Mouse (Mus musculus) stomach, postnatal 0 days (tissue): ENCODE measurements around the gene Pnkp. TPM values are rescaled to one million over a fixed set of nuclear protein-coding genes. Genes with fewer than 3 reads are reported as not detected.

Experiments used
- ATAC-seq: fragments of 200-750 bp; cut with Nextera tagmentation; 2 replicates; pipeline ENCODE4 v1.8.0; 2017; ENCODE audit not compliant: low FRiP score, low TSS enrichment
- DNase-seq: peaks from one replicate; pipeline ENCODE4 v3.0.0-alpha.2; 2016; ENCODE audit warnings: low spot score
- H3K27ac ChIP-seq: fragments of 300-500 bp; sonication (generic); replicated peaks from 2 replicates; pipeline ENCODE4 v1.5.1; 2014; ENCODE audit warnings: mild to moderate bottlenecking, control low read depth
- H3K27me3 ChIP-seq: fragments of 300-500 bp; sonication (generic); 2 replicates; pipeline ENCODE4 v1.6.1; 2014; ENCODE audit warnings: low read length; ENCODE audit not compliant: control insufficient read depth, insufficient read depth
- H3K36me3 ChIP-seq: fragments of 300-500 bp; sonication (generic); 2 replicates; pipeline ENCODE4 v1.6.1; 2014; ENCODE audit warnings: low read length, mixed read lengths; ENCODE audit not compliant: control insufficient read depth, insufficient read depth
- H3K4me1 ChIP-seq: fragments of 300-500 bp; sonication (generic); replicated peaks from 2 replicates; pipeline ENCODE4 v1.6.1; 2014; ENCODE audit warnings: antibody characterized with exemption; ENCODE audit not compliant: control insufficient read depth, insufficient read depth
- H3K4me2 ChIP-seq: fragments of 300-500 bp; sonication (generic); replicated peaks from 2 replicates; pipeline ENCODE4 v1.6.1; 2014; ENCODE audit warnings: low read depth, mild to moderate bottlenecking, control low read depth, moderate library complexity
- H3K4me3 ChIP-seq: fragments of 300-500 bp; sonication (generic); 2 replicates; pipeline ENCODE4 v1.5.1; 2014; ENCODE audit warnings: low read depth, low read length, control low read depth
- H3K9ac ChIP-seq: fragments of 300-500 bp; sonication (generic); 2 replicates; pipeline ENCODE4 v1.6.1; 2014; ENCODE audit warnings: mild to moderate bottlenecking, low read length, control low read depth, mixed read lengths
- H3K9me3 ChIP-seq: fragments of 300-500 bp; sonication (generic); 2 replicates; pipeline ENCODE4 v1.6.1; 2016; ENCODE audit warnings: low read length; ENCODE audit not compliant: control insufficient read depth
- CTCF ChIP-seq: IDR thresholded peaks from 2 replicates; pipeline ENCODE4 v1.5.1; 2016; ENCODE audit warnings: antibody characterized with exemption, low read depth, mild to moderate bottlenecking, moderate library complexity
- EP300 ChIP-seq: optimal IDR thresholded peaks from 2 replicates; pipeline ENCODE3; 2016; ENCODE audit warnings: antibody characterized with exemption
- WGBS: fragments of 180-500 bp; shearing (Covaris S2); extraction: QIAGEN DNeasy Blood & Tissue Kit; methylation state at CpG from one replicate; pipeline ENCODE4 v1.1.7; 2014; 5-methylcytosine and 5-hydroxymethylcytosine counted together
- polyA plus RNA-seq: library from polyadenylated mRNA; unstranded; fragments of >200 nt; fragmentation: Nextera tagmentation; extraction: Ambion mirVana; gene quantifications from 2 replicates; pipeline ENCODE4 v1.2.1, GENCODE M21; 2015

Gene Pnkp
- polyA plus RNA-seq, 1 experiment from 2014 or later: 23.5 TPM

DNA sequence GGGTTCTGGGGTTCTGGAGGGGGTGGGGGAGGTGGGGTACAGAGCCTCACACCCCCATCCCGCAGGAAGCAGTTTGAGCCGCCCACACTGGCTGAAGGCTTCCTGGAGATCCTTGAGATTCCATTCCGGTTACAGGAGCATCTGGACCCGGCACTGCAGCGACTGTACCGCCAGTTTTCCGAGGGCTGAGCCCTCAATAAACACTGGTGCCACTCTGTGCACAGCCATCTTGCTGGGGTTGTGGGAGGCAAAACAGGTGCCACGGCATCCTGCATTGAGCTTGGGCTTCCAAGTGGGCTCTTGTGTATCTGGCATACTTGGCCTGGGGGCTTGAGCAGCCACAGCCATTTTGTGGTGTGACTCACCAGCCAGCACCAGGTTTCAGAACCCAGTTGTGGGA lies 5.5 kb downstream of the Pnkp start:
- Histone ChIP-seq H3K4me1 (peaks cover 19% of the 10 kb centered on the region), H3K36me3 (peaks cover 27% of the 10 kb centered on the region), H3K9ac (no peak overlapping the region), H3K4me3 (no peak overlapping the region), H3K4me2 (no peak overlapping the region), H3K27me3 (no peaks in the 10 kb centered on the region), H3K9me3 (no peaks in the 10 kb centered on the region), H3K27ac (no peak overlapping the region)
- ATAC-seq (no peak), DNase-seq (no peak)
- TF ChIP-seq EP300: no peak
- TF ChIP-seq CTCF: no peak
- WGBS: 69% methylated on average over 8 of the region's 8 CpGs

GRCm38 (mm10) chr7:44863210-44863609 lies 6.3 kb downstream of the Pnkp start:
- WGBS: 83% methylated on average over 14 of the region's 14 CpGs
- Histone ChIP-seq H3K4me1 (peaks cover 23% of the 10 kb centered on the region), H3K4me2 (no peak overlapping the region)

DNA sequence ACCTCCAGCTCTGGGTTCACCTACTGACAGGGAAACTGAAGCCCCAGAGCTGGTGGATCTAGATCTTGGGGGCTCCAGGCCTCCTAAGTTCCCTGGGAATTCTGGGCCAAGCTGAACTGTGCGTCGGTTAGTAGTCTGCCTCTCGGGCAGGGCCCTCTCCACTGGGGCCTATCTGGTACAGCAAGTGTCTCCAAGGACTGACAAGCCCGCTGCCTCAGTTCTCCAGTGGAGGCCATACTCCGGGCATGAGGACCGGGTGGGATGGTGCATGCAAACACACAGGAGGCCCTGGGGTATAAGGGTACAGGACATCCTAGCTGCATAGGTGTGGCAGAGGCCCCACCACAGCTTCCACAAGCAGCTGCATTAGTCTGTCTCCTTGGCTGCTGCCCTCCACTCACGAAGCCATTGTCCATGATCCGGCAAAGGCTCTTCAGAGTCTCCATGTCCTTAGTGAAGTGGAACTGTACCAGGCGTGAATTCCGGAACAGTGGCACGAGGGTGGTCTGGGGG lies 7.1 kb downstream of the Pnkp start:
- TF ChIP-seq CTCF (no peak), EP300 (no peak)
- no peak overlapping the region for H3K27ac ChIP-seq
- H3K4me3 ChIP-seq: no peak overlapping the region
- peaks cover 27% of the 10 kb centered on the region for H3K36me3 ChIP-seq
- ATAC-seq: no peak
- H3K4me2 ChIP-seq: no peak overlapping the region
- no peak overlapping the region for H3K9ac ChIP-seq
- H3K4me1 ChIP-seq: peaks cover 23% of the 10 kb centered on the region
- H3K27me3 ChIP-seq: no peaks in the 10 kb centered on the region
- DNase-seq: no peak
- 82% methylated on average over 11 of the region's 11 CpGs for WGBS
- no peaks in the 10 kb centered on the region for H3K9me3 ChIP-seq

More at GRCm38 (mm10) chr7:44863210-44863609, 6.3 kb downstream of the Pnkp start:
- DNase-seq: no peak
- H3K27me3 ChIP-seq: no peaks in the 10 kb centered on the region
- no peak for TF ChIP-seq EP300
- no peak for TF ChIP-seq CTCF
- no peak overlapping the region for H3K4me3 ChIP-seq
- peaks cover 27% of the 10 kb centered on the region for H3K36me3 ChIP-seq
- no peak overlapping the region for H3K27ac ChIP-seq
- no peaks in the 10 kb centered on the region for H3K9me3 ChIP-seq
- H3K9ac ChIP-seq: no peak overlapping the region
- no peak for ATAC-seq

- Histone ChIP-seq H3K9ac (no peak overlapping the region), H3K36me3 (peaks cover 27% of the 10 kb centered on the region), H3K27ac (peak overlapping the region; percentile 100)
Measured at GRCm38 (mm10) chr7:44864595-44865542, 7.9 kb downstream of the Pnkp start.

GRCm38 (mm10) chr7:44866276-44867009 lies 9.5 kb downstream of the Pnkp start:
- H3K36me3 ChIP-seq: peaks cover 27% of the 10 kb centered on the region
- H3K27me3 ChIP-seq: no peaks in the 10 kb centered on the region
- ATAC-seq (peak; percentile 60), DNase-seq (peak; percentile 87)
- H3K4me2 ChIP-seq: peak overlapping the region; percentile 75
- H3K4me1 ChIP-seq: peaks cover 23% of the 10 kb centered on the region
- H3K9ac ChIP-seq: peak overlapping the region; percentile 41
- WGBS: 22% methylated on average over 15 of the region's 15 CpGs
- no peaks in the 10 kb centered on the region for H3K9me3 ChIP-seq
- H3K27ac ChIP-seq: peak overlapping the region; percentile 100
- TF ChIP-seq CTCF (peak; percentile 60), EP300 (no peak)
- H3K4me3 ChIP-seq: peak overlapping the region; percentile 12

More at GRCm38 (mm10) chr7:44864595-44865542, 7.9 kb downstream of the Pnkp start:
- no peak overlapping the region for H3K4me2 ChIP-seq
- no peak overlapping the region for H3K4me3 ChIP-seq
- DNase-seq: peak; percentile 41
- no peak for ATAC-seq
- TF ChIP-seq CTCF: 0 out of 2 replicates have a peak, but pooled peaks have one; percentile 2
- TF ChIP-seq EP300: no peak
- peaks cover 23% of the 10 kb centered on the region for H3K4me1 ChIP-seq
- H3K9me3 ChIP-seq: no peaks in the 10 kb centered on the region
- 74% methylated on average over 24 of the region's 24 CpGs for WGBS
- H3K27me3 ChIP-seq: no peaks in the 10 kb centered on the region
